8 mouse cellular contexts compared by ENCODE assay signal in the genomic region with DNA sequence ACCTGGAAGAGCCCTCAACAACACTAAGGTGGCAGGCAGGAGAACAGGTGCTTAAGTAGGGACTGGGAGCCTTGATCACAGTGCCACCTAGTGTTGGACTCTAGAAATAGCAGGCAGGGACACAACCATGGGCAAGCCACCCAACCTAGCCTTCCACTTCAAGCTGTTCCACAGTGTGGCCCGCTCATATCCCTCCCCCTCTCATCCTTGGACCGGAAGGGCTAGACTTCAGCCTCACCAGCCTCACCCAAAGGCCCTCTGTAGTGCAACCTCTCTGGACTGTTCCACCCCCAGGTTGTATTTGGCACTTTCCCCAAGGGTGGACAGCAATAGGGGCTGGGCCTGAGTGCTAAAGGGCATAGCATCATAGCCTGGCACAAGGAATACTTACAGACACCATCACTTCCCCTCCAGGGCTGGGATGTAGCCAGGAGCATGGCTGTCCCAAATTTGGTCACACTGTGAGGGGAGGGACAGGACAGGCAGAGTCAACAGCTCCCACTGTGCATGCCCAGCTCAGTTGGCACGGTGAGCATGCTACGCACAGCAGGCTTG.
DNase-seq lines count a peak whose midpoint lies in the region; ATAC-seq and TF ChIP-seq lines count a peak whose summit lies in the region.

No protein-coding gene starts in this region.

- H3K27me3 ChIP-seq in G1E (ENCODE audit: insufficient read depth, low read length): peaks cover 27% of the 10 kb centered on the region
- no peaks in the 10 kb centered on the region for H3K27me3 ChIP-seq in cerebellum, adult 2 months (ENCODE audit: control insufficient read depth, insufficient read depth, low read length)
- H3K27me3 ChIP-seq in kidney, embryonic 16.5 days (ENCODE audit: insufficient read depth, low read length): no peaks in the 10 kb centered on the region
- H3K27me3 ChIP-seq in liver, postnatal 0 days (ENCODE audit: insufficient read depth, low read length): 0 out of 2 replicates have a peak, but pooled peaks cover 6% of the 10 kb centered on the region
- H3K27me3 ChIP-seq in neural tube, embryonic 15.5 days (replicated peaks): peaks cover 3% of the 10 kb centered on the region; the same call in 1 of the 2 replicates

- no peaks in the 10 kb centered on the region for H3K9me3 ChIP-seq in G1E (replicated peaks)
- H3K9me3 ChIP-seq in kidney, embryonic 16.5 days (ENCODE audit: low read length): no peaks in the 10 kb centered on the region
- H3K9me3 ChIP-seq in liver, postnatal 0 days (ENCODE audit: low read length): no peaks in the 10 kb centered on the region
- no peaks in the 10 kb centered on the region for H3K9me3 ChIP-seq in neural tube, embryonic 15.5 days (replicated peaks)

- no peak overlapping the region for H3K9ac ChIP-seq in kidney, embryonic 16.5 days (replicated peaks; ENCODE audit: low read length)
- H3K9ac ChIP-seq in liver, postnatal 0 days (replicated peaks): no peak overlapping the region
- no peak overlapping the region for H3K9ac ChIP-seq in neural tube, embryonic 15.5 days (replicated peaks)

- H3K27ac ChIP-seq in cerebellum, adult 2 months (ENCODE audit: insufficient read depth, low read length): no peak overlapping the region
- no peak overlapping the region for H3K27ac ChIP-seq in kidney, embryonic 16.5 days (ENCODE audit: low read length)
- no peak overlapping the region for H3K27ac ChIP-seq in liver, postnatal 0 days (ENCODE audit: low read depth)
- H3K27ac ChIP-seq in neural tube, embryonic 15.5 days (replicated peaks): no peak overlapping the region

- TF ChIP-seq EP300 in liver, postnatal 0 days (IDR thresholded peaks at IDR 0.05; ENCODE audit: low read depth): no peak

- WGBS in cerebellum, adult 2 months: 3% methylated on average over 4 of the region's 4 CpGs
- 57% methylated on average over 4 of the region's 4 CpGs for WGBS in kidney, embryonic 16.5 days
- WGBS in liver, postnatal 0 days (ENCODE audit: insufficient replicate concordance): 49% methylated on average over 4 of the region's 4 CpGs
- 55% methylated on average over 4 of the region's 4 CpGs for WGBS in neural tube, embryonic 15.5 days

- no peak for TF ChIP-seq POLR2A in cerebellum, adult 2 months (IDR thresholded peaks at IDR 0.05; ENCODE audit: borderline replicate concordance, insufficient read depth, low read length)

- DNase-seq in 416B (ENCODE audit: low read depth) (peak; percentile 53), G1E (ENCODE audit: low spot score) (peak; percentile 60)
- peak; percentile 82 to 91 for DNase-seq in cerebellum, adult 2 months
- DNase-seq in frontal cortex, adult 2 months (ENCODE audit: extremely low spot score in 1 of 2, low spot score in 1 of 2): peak; percentile 23 to 67
- DNase-seq in liver, postnatal 0 days: peak; percentile 45
- peak; percentile 33 for DNase-seq in thymus, postnatal 36 days

- no peak overlapping the region for H3K4me3 ChIP-seq in G1E (ENCODE audit: low read depth, low read length)
- no peak overlapping the region for H3K4me3 ChIP-seq in cerebellum, adult 2 months (replicated peaks; ENCODE audit: insufficient read depth, low read depth, low read length)
- H3K4me3 ChIP-seq in kidney, embryonic 16.5 days (ENCODE audit: low read length): no peak overlapping the region
- H3K4me3 ChIP-seq in liver, postnatal 0 days (ENCODE audit: low read depth, low read length): no peak overlapping the region
- H3K4me3 ChIP-seq in neural tube, embryonic 15.5 days (replicated peaks): no peak overlapping the region

- no peaks in the 10 kb centered on the region for H3K4me1 ChIP-seq in G1E (ENCODE audit: insufficient read depth, low read depth, low read length)
- peaks cover 16% of the 10 kb centered on the region for H3K4me1 ChIP-seq in cerebellum, adult 2 months (ENCODE audit: control insufficient read depth, insufficient read depth, low read length)
- no peaks in the 10 kb centered on the region for H3K4me1 ChIP-seq in kidney, embryonic 16.5 days (ENCODE audit: insufficient read depth, low read length)
- H3K4me1 ChIP-seq in liver, postnatal 0 days (ENCODE audit: insufficient read depth): no peaks in the 10 kb centered on the region
- H3K4me1 ChIP-seq in neural tube, embryonic 15.5 days: no peaks in the 10 kb centered on the region

- H3K36me3 ChIP-seq in G1E (replicated peaks): no peaks in the 10 kb centered on the region
- no peaks in the 10 kb centered on the region for H3K36me3 ChIP-seq in kidney, embryonic 16.5 days (ENCODE audit: insufficient read depth, low read length)
- no peaks in the 10 kb centered on the region for H3K36me3 ChIP-seq in liver, postnatal 0 days (replicated peaks; ENCODE audit: insufficient read depth, low read length)
- H3K36me3 ChIP-seq in neural tube, embryonic 15.5 days: no peaks in the 10 kb centered on the region

- TF ChIP-seq CTCF in G1E (IDR thresholded peaks at IDR 0.05; ENCODE audit: low read depth, low read length): peak; percentile 97
- peak; percentile 92 for TF ChIP-seq CTCF in cerebellum, adult 2 months (IDR thresholded peaks at IDR 0.05; ENCODE audit: borderline replicate concordance, insufficient read depth, low read depth, low read length)
- TF ChIP-seq CTCF in liver, postnatal 0 days (IDR thresholded peaks at IDR 0.05; ENCODE audit: low read depth): peak; percentile 81

- H3K4me2 ChIP-seq in kidney, embryonic 16.5 days (replicated peaks; ENCODE audit: low read depth, low read length): no peak overlapping the region
- H3K4me2 ChIP-seq in liver, postnatal 0 days (ENCODE audit: low read depth, low read length): no peak overlapping the region
- no peak overlapping the region for H3K4me2 ChIP-seq in neural tube, embryonic 15.5 days

- no peak for ATAC-seq in G1E (ENCODE audit: extremely low read depth, insufficient number of reproducible peaks, low FRiP score, poor library complexity, severe bottlenecking)
- ATAC-seq in kidney, embryonic 16.5 days (ENCODE audit: low FRiP score, low TSS enrichment): peak; percentile 33
- no peak for ATAC-seq in liver, postnatal 0 days
- peak; percentile 65; the same call in 1 of the 2 replicates for ATAC-seq in neural tube, embryonic 15.5 days (ENCODE audit: low FRiP score)

Comparison
In these comparisons a context has a peak if more than half of its experiments do, and no peak if none do; other contexts are left out.
1. DNase-seq: peak in every context shown above with its lines; median percentile 86 in cerebellum, adult 2 months; 60 in G1E; 53 in 416B; 45 in frontal cortex, adult 2 months; 45 in liver, postnatal 0 days; 33 in thymus, postnatal 36 days.
2. ATAC-seq: peak in kidney, embryonic 16.5 days (single experiment) and neural tube, embryonic 15.5 days (single experiment); none in G1E (single experiment) and liver, postnatal 0 days (single experiment).
3. Peak in every context shown above with its lines, with median percentiles within 50 percentile points of each other: CTCF ChIP-seq.